Mouse (Mus musculus) 3134 (cell line): ENCODE measurements around the gene Itpr2.

Experiments
- DNase-seq: peaks from one replicate; pipeline ENCODE4 v3.0.0-alpha.2; 2011; ENCODE audit warnings: low spot score; ENCODE audit not compliant: insufficient read length; ENCODE audit errors: extremely low read depth

The Itpr2 gene

GRCm38 (mm10) chr6:146324541-146325204 lies 177.3 kb downstream of the Itpr2 start:
- no peak for DNase-seq

- DNase-seq = no peak
Observed at GRCm38 (mm10) chr6:146322555-146322954, 179.5 kb downstream of the Itpr2 start.

DNA sequence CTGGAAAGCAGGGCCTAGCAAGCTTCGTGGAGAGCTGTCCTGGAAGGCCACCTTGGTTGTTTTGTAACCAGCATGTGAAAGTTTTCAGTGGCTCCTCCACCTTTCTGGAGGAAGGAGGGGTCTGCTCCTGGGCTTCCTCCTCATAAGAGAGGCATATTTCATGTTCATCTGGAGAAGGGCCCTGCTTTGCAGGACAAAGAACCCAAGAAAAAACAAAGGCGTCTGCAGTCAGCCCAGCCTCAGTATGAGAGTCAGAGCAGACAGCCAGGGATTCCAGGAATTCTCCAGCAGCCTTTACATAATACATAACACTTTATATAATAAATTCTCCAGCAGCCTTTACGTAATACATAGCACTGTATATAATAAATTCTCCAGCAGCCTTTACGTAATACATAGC lies 180.1 kb downstream of the Itpr2 start:
- DNase-seq = no peak

DNA sequence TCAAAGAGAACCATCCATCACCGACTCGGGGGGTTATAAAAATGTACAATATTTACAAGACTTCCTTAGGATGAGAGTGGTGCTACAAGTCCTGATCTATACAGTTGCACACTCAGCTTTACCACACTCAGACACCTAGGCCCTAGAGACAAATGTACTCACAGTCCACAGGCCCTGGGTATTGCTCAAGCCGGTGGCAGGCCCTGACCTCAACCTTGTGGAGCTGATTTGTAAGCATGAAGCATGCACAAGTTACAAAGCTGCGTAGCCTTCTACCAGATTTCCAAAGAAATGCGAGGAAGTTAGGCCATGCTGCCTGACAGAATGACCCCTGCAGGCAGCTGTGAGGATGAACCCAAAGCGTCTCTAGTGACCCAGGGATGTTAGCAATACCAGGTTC lies 185.6 kb downstream of the Itpr2 start:
- DNase-seq = no peak

- DNase-seq = no peak
Observed at GRCm38 (mm10) chr6:146315153-146315552, 186.9 kb downstream of the Itpr2 start.

GRCm38 (mm10) chr6:146314304-146314703 lies 187.7 kb downstream of the Itpr2 start:
- DNase-seq = no peak

GRCm38 (mm10) chr6:146313396-146313795 lies 188.6 kb downstream of the Itpr2 start:
- no peak for DNase-seq

- no peak for DNase-seq
Observed at GRCm38 (mm10) chr6:146310210-146310609, 191.8 kb downstream of the Itpr2 start.

GRCm38 (mm10) chr6:146309335-146309734 lies 192.7 kb downstream of the Itpr2 start:
- no peak for DNase-seq

DNA sequence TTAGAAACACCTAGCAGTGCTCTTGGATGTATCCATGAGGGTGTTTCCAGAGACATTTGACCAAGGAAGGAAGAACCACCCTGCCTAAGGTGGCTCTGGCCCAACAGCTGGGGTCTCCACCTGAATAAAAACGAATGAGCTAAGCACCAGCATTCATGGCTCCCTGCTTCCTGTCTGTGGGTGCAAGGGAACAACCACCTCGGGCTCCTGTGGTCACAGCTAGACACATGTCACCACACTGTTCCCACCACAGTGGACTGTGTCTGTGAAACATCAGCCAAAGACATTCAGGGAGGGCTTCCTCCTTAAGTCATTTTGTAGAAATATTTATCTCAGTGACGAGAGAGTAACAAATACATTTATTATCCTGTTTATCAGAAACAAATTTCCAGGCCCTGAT lies 196.0 kb downstream of the Itpr2 start:
- DNase-seq = no peak

GRCm38 (mm10) chr6:146304088-146304487 lies 197.9 kb downstream of the Itpr2 start:
- DNase-seq = no peak

- DNase-seq = no peak
Observed at GRCm38 (mm10) chr6:146303336-146303735, 198.7 kb downstream of the Itpr2 start.

DNA sequence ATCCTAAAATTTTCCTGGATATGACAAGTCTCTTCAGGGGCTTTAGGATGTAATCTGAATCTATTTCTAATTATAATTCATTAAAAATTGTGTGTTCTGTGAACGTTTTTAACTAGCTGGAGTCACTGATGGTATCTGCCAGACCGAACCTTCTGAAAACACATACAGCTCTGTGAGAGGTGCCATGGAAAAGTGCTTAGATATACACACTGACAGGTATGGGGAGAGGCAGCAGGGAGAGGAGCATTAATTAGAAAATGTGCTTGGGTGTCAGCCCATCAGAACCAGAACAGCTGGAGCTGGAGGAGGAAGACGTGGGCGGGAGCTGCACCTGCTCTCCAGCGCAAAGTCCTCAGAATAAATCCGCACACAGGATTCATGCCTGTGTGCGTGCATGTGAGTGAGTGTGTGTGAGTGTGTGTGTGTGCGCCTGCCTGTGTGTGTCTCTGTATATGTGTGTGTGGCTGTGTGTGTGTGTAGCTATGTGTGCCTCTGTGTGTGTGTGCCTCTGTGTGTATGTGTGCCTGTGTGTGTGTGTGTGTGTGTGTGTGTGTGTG lies 199.4 kb downstream of the Itpr2 start:
- DNase-seq = no peak

DNA sequence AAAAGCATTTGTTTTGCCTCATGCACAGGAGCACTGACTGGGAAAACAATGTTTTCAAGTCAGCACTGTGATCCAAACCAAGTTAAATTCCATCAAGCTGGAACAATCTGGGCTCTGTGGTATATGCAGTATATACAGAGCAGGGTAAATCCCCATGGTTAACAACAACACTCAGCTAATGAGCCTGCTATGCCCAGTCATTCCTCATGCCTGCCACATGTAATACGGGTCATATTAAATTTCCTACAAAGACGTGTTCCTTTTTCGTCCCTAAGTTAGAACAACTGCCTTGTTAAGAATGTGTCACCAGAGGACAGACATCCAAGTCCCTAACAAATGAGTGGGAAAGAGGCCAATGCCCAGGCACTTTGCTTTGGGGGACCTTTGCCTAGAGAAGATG lies 199.9 kb downstream of the Itpr2 start:
- no peak for DNase-seq

GRCm38 (mm10) chr6:146300961-146301360 lies 201.1 kb downstream of the Itpr2 start:
- DNase-seq = no peak

DNA sequence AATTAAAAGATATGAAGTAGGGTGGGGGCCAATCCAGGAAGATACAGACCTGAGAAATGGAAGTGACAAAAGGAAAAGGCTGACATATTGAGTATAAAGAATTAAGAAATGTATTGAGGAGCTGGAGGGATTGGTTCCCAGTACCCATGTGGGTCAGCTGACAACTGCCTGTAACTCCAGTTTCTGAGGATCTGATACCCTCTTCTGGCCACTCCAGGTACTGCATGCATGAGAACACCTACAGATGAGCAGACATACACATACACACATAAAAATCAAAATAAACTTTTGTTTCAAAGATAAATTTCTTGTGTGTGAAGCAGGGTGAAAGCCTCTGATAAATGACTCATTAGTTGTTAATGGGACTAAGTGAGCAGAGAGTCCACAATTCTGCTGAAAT lies 203.3 kb downstream of the Itpr2 start:
- DNase-seq = no peak

GRCm38 (mm10) chr6:146291036-146291435 lies 211.0 kb downstream of the Itpr2 start:
- DNase-seq = no peak

- no peak for DNase-seq
Observed at GRCm38 (mm10) chr6:146289801-146290200, 212.2 kb downstream of the Itpr2 start.

DNA sequence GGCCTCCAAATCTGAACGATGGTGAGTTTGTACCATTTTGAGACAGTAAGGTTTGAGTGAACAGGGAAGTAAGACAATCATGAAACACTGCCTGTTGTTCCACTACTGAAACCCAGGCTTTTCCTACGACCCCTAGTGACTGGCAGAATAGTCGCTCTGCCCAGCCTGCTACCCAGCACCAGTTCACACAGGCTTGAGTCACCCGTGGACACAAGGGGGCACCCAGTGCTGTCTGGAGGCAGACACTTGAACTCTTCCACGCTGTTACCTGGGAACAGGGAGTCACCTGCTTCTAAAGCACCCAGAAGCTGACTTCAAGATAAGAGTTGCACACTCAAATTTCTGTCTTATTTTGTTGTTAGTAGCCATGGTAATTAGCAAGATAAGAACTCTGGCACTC lies 213.8 kb downstream of the Itpr2 start:
- no peak for DNase-seq

GRCm38 (mm10) chr6:146284921-146285565 lies 217.0 kb downstream of the Itpr2 start:
- no peak for DNase-seq

DNA sequence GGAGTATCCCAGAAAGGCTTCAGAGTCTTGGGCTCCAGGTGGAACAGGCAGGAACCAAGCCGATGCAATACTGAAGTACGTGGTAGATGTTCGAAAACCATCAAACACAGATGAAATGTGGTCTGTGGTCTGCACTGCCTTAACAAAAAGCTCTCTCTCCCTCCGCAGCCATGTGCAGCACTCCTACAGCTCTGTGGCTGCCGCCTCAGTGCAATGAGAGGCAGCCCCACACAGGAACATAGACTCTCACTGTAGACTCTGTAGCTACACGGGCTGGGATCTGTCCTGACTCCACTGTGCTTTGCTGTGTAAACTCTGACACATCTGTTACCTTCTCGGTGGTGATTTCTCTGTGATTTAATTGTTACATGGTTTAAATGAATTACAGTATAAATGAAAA lies 218.0 kb downstream of the Itpr2 start:
- no peak for DNase-seq

DNA sequence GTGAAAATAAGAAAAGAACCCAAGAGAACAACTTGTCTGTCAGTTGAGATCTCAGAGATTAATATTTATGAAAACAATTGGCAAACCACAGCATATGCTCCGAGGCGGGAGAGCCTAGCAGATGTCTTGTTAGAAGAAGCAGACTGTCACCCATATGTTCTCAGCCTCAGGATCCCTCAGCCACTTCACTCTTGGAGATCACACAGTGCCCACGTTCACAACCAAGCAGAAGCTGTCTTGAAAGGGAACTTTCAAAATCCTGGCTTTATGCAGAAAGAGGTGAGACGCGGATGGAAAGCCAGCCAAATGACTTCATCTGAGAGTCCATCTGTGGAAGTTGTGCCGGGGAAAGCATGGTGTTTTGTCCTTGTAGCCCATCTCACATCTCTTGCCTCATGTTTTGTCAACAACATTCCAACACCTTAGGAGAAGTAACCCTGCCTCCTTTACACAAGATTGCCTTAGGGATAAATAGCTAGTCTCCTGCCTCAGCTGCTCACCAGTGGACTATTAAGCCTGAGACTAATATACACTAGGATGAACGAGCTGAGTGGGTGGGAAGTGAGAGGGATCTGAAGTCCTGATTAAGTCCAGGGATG lies 219.9 kb downstream of the Itpr2 start:
- DNase-seq = no peak
